Mouse (Mus musculus): ENCODE data around the gene Olfr1341. TPM values are rescaled to one million over a fixed set of nuclear protein-coding genes. Genes with fewer than 3 reads are reported as not detected.

Olfr1341 gene
- total RNA-seq (2023), result not detected

DNA sequence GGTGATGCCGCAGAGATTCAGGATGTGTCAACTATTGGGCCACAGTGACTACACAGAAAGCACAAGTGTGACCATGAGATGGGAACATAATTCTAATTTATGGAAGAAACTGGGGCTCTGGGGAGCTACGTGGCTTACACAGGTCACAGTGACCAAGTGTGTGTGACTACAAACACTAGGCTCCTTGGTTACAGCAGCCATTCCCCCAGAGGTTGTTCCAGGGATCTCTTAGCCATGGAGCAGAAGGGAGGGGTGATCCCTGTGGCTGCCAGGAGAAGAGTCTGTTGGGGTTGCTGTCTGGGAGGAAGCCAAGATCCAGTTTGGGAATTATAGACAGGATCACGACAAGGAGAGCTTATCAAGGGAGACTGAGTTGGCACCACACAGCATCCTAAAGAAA, at the start of gene Olfr1341:
Olfr1341 (plus strand) TSS at position 301 of the 400 bp plus-strand sequence.

DNA sequence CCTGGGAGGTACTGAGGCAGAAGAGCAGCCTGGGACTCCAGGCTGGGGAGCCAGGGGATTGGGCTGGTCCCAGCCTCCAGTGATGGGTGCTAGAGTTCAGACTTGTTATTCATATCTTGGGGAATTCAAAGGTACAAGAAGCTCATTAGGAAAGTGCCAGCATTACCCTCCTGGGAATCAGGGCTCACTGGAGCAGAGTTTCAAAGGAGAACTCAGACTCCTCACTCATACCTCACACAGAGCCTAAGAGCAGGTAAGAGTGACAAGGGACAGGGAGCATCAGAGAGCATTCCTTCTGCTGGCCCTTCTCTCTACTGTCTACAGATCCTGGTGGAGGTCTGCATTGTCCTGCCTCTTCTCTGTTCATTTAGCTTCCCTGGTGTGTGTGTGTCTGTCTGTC, 44.7 kb upstream of the Olfr1341 start, which contains the start of gene Olfr62:
Olfr62 (plus strand) TSS at position 301 of the 400 bp plus-strand sequence.

DNA sequence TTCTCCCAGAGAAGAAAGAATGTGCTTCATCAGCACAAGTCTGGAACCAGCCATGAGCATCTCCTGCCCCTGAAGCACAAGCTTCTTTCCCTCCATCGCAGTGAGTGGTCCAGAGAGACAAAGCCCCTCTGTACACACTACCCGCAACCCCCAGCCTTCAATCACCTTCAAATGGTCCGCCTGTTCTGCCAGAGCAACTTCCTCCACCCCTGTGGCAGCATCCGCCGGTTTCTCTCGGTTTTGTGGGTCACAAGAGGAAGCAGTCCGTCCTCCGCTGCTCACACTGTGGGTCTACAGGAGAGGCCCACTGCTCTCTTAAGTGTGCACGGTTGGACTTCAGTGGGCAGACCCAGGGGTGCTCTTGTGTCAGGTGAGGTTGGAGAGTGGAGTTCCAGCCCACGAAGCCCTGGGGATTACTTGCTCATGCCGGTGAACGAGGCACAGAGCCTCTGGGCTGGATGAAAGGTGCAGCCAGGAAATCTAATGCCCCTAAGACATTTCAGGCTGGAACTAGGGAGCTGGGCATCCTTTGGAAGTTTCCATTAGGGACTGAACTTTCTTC, 10.8 kb upstream of the Olfr1341 start, which contains the start of gene Olfr1342:
Olfr1342 (minus strand) TSS at position 345 of the 562 bp plus-strand sequence.

DNA sequence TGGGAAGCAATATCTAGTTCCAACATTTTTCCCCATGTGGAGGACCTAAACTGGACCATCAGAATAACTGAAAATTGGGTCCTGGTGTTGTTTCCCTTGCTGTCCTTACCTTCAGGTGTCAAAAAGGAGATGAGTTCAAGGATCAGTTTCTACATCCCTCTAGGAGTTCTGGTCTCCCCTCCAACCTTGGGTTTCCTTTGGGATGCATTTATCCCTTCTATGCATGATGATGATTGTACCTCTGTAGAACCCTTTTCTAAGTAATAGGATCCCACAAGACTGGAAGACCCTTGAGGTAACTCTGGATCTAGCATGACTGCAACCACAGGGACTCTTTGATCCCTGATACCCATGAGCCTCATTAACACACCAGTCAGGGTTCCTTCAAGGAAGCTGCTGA, 16.5 kb downstream of the Olfr1341 start, which contains the start of gene Olfr1340:
Olfr1340 (plus strand) TSS at position 301 of the 400 bp plus-strand sequence.

DNA sequence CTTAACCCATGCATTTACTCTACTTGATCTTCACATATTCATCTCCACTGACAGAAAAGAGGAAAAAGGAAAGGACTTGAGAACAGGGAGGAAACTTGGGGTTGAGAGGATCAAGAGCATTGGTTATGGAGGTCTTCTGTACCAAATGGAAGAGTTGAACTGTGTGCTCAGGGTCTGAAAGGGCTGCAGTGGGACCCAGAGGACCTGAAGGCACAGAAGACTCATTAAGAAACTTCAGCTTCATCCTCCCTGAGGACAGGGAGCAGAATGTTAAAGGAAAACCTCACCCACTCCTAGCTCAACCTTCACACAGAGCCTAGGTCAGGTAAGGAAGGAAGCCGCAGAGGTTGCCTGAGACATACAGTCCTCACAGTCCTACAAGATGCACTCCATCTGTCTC, 28.6 kb downstream of the Olfr1341 start, which contains the start of gene Olfr1339:
Olfr1339 (plus strand) TSS at position 301 of the 400 bp plus-strand sequence.

DNA sequence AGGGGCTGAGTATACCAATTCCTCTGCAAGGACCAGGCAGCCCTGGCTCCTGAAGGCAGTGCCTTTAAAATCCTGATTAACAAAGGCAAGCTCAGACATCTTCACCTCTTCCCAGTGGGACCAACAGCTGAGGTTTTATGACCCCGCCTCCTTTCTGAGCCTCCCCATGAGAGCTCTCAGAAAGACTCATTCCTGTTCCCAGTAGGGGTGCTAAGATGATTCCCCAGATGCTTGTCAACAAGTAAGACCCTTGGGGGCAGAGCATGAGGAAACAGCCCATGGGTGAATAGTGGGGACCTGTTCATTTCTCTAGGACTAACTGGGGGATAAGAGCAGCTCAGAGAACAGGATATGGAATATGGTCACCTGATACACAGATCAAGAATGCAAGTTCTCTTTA, 55.3 kb downstream of the Olfr1341 start, which contains the start of gene Olfr1338:
Olfr1338 (minus strand) TSS at position 101 of the 400 bp plus-strand sequence.

Other genes with a start within 250 kb of the Olfr1341 start
- not detected for gene Mpl, start 246.0 kb upstream of the Olfr1341 start, total RNA-seq (2023)
- 0.18 TPM for gene Tie1, start 213.5 kb upstream of the Olfr1341 start, total RNA-seq (2023)
- not detected for gene 2610528J11Rik, start 176.5 kb upstream of the Olfr1341 start, total RNA-seq (2023)
- gene Tmem125, start 159.5 kb upstream of the Olfr1341 start, total RNA-seq (2023), result not detected
- not detected for gene Cfap57, start 82.7 kb upstream of the Olfr1341 start, total RNA-seq (2023)
- gene Ebna1bp2, start 82.7 kb upstream of the Olfr1341 start, total RNA-seq (2023), result 69.7 TPM
- not detected for gene Olfr62, start 44.6 kb upstream of the Olfr1341 start, total RNA-seq (2023)
- not detected for gene Olfr1342, start 10.8 kb upstream of the Olfr1341 start, total RNA-seq (2023)
- not detected for gene Olfr1340, start 16.6 kb downstream of the Olfr1341 start, total RNA-seq (2023)
- gene Olfr1339, start 28.7 kb downstream of the Olfr1341 start, total RNA-seq (2023), result not detected
- gene Olfr1338, start 55.2 kb downstream of the Olfr1341 start, total RNA-seq (2023), result not detected
- not detected for gene Olfr1337, start 79.1 kb downstream of the Olfr1341 start, total RNA-seq (2023)
- not detected for gene Olfr1335, start 106.4 kb downstream of the Olfr1341 start, total RNA-seq (2023)
- gene Olfr1333, start 132.8 kb downstream of the Olfr1341 start, total RNA-seq (2023), result not detected
- not detected for gene Olfr1331, start 161.1 kb downstream of the Olfr1341 start, total RNA-seq (2023)
- gene Olfr1330, start 185.1 kb downstream of the Olfr1341 start, total RNA-seq (2023), result not detected
- gene Olfr1329, start 213.9 kb downstream of the Olfr1341 start, total RNA-seq (2023), result not detected
- gene Olfr1328, start 235.1 kb downstream of the Olfr1341 start, total RNA-seq (2023), result not detected

All from CD8-positive naive resting alpha-beta T cell, adult 57 days (primary cell).